Comparison of ENCODE assay signal across 8 mouse cellular contexts in the genomic region with DNA sequence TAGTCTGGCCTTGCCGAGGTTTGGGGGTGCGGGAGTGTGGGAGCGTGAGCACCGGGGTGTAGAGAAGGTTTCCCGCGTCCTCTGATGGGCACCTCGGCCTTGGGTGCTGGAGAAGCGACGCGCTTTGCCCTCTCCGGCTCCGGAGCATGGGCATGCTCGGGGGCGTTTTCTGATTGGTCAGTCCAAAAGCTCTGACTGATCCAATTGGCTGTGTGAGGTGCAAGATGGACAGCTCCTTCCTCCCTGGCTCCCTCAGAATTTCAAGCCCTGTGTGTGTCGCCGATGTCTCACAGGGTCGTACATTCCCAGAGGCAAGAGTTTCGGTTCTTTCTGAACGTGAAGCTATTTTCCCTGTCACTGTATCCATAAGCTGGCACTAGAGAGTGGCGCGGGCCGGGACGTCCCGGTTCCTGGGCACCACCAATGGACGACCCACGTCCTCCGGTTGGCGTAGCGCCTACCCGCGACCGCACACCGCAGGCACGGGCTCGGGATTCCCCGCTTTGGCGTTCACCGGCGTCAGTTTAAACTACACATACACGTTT. TPM values are rescaled to one million over a fixed set of nuclear protein-coding genes. Genes with fewer than 3 reads are reported as not detected.
DNase-seq lines count a peak whose midpoint lies in the region; ATAC-seq and TF ChIP-seq lines count a peak whose summit lies in the region.

No protein-coding gene starts in this region.

- no peak for TF ChIP-seq POLR2A in liver, adult 2 months (IDR thresholded peaks at IDR 0.05; ENCODE audit: extremely low read depth, insufficient read depth, low read length)

- peak; percentile 54 for ATAC-seq in embryonic facial prominence, embryonic 11.5 days (replicated peaks; ENCODE audit: insufficient number of reproducible peaks, low FRiP score, low TSS enrichment, low read depth)
- ATAC-seq in monocyte, adult 5-6 weeks (replicated peaks; ENCODE audit: insufficient number of reproducible peaks, low FRiP score, low TSS enrichment, poor library complexity, severe bottlenecking) = peak; percentile 82

- 2% methylated on average over 40 of the region's 40 CpGs for WGBS in embryonic facial prominence, embryonic 11.5 days
- WGBS in liver, adult 2 months = 14% methylated on average over 40 of the region's 40 CpGs

- TF ChIP-seq CTCF in liver, adult 2 months (IDR thresholded peaks at IDR 0.05; ENCODE audit: low read depth, low read length) = peak; percentile 34; the same call in 1 of the 2 replicates

- peaks cover 2% of the 10 kb centered on the region; the same call in 1 of the 2 replicates for H3K79me2 ChIP-seq in liver, adult 2 months (ENCODE audit: control insufficient read depth, insufficient read depth, low read length)

- H3K4me3 ChIP-seq in embryonic facial prominence, embryonic 11.5 days (ENCODE audit: low read depth, low read length) = peak overlapping the region; percentile 40
- H3K4me3 ChIP-seq in liver, adult 2 months (ENCODE audit: insufficient read depth, low read depth, low read length) = peak overlapping the region; percentile 58

- no peak overlapping the region for H3K27ac ChIP-seq in embryonic facial prominence, embryonic 11.5 days (replicated peaks; ENCODE audit: low read depth, low read length)
- no peak overlapping the region for H3K27ac ChIP-seq in liver, adult 2 months (replicated peaks; ENCODE audit: insufficient read depth, low read depth, low read length)

- peaks cover 5% of the 10 kb centered on the region; the same call in 1 of the 2 replicates for H3K27me3 ChIP-seq in embryonic facial prominence, embryonic 11.5 days (ENCODE audit: control insufficient read depth, insufficient read depth, low read length)
- H3K27me3 ChIP-seq in liver, adult 2 months (ENCODE audit: control insufficient read depth, insufficient read depth, low read length) = 0 out of 2 replicates have a peak, but pooled peaks cover 5% of the 10 kb centered on the region

- H3K36me3 ChIP-seq in embryonic facial prominence, embryonic 11.5 days (replicated peaks; ENCODE audit: control insufficient read depth, insufficient read depth, low read depth, low read length) = no peaks in the 10 kb centered on the region
- H3K36me3 ChIP-seq in liver, adult 2 months (ENCODE audit: control insufficient read depth, insufficient read depth, low read length) = 0 out of 2 replicates have a peak, but pooled peaks cover 2% of the 10 kb centered on the region

- no peaks in the 10 kb centered on the region; the same call in 1 of the 2 replicates for H3K4me1 ChIP-seq in embryonic facial prominence, embryonic 11.5 days (ENCODE audit: control insufficient read depth, insufficient read depth, low read length)
- H3K4me1 ChIP-seq in liver, adult 2 months (ENCODE audit: control insufficient read depth, insufficient read depth, low read length) = peaks cover 3% of the 10 kb centered on the region; the same call in 1 of the 2 replicates

- peak overlapping the region; percentile 82 for H3K4me2 ChIP-seq in embryonic facial prominence, embryonic 11.5 days (ENCODE audit: low read depth, low read length)

- no peaks in the 10 kb centered on the region for H3K9me3 ChIP-seq in embryonic facial prominence, embryonic 11.5 days (replicated peaks; ENCODE audit: control insufficient read depth, low read length)

- peak; percentile 92 for DNase-seq in 3134 (ENCODE audit: extremely low read depth, insufficient read length, low spot score)
- peak; percentile 81 for DNase-seq in adrenal gland, postnatal 25 days
- peak; percentile 84 for DNase-seq in embryonic facial prominence, embryonic 11.5 days (ENCODE audit: low spot score)
- peak; percentile 86 to 91 for DNase-seq in heart, adult 9 months (ENCODE audit: low spot score in 2 of 2)
- peak; percentile 89 for DNase-seq in kidney, adult 9 months
- DNase-seq in liver, adult 2 months (ENCODE audit: extremely low read depth, low read depth, low spot score) = peak; percentile 73
- peak; percentile 88 to 89 for DNase-seq in spleen, postnatal 4 days (ENCODE audit: low spot score in 2 of 2)

- H3K9ac ChIP-seq in embryonic facial prominence, embryonic 11.5 days (replicated peaks; ENCODE audit: low read length) = peak overlapping the region; percentile 34; the same call in 1 of the 2 replicates
- peak overlapping the region; percentile 29 for H3K9ac ChIP-seq in liver, adult 2 months (ENCODE audit: low read depth, low read length)

RNA-seq across cellular contexts. Expression of a gene that starts 5.5 kb away (rescaled TPM):
- 21.2 and 25.6 TPM in 2 replicates for total RNA-seq in adrenal gland, postnatal 25 days (2021)
- polyA plus RNA-seq in embryonic facial prominence, embryonic 11.5 days (2014; fragmentation: Nextera tagmentation; extraction: Ambion mirVana) = 33.0 and 35.0 TPM in 2 replicates
- 7.8 and 8.1 TPM in 2 replicates for total RNA-seq in liver, adult 2 months (2014; rRNA removed)
- polyA plus RNA-seq in liver, adult 2 months (2012; rRNA removed) = 2.0 and 2.7 TPM in 2 replicates
- 35.6 to 52.4 TPM (median 42.1 TPM) in 3 replicates for total RNA-seq in monocyte, adult 5-6 weeks (2017)

RNA-seq across cellular contexts. Expression of a gene that starts 5.5 kb away (rescaled TPM):
- total RNA-seq in adrenal gland, postnatal 25 days (2021) = 0.21 TPM in 1 of 2 replicates, not detected in the other
- 0.14 and 0.39 TPM in 2 replicates for polyA plus RNA-seq in embryonic facial prominence, embryonic 11.5 days (2014; fragmentation: Nextera tagmentation; extraction: Ambion mirVana)
- under 0.01 TPM in 1 of 2 replicates, not detected in the other for total RNA-seq in liver, adult 2 months (2014; rRNA removed)
- 0.04 TPM in 2 replicates for polyA plus RNA-seq in liver, adult 2 months (2012; rRNA removed)
- total RNA-seq in monocyte, adult 5-6 weeks (2017) = 0.29 TPM in 1 of 3 replicates, not detected in the others

RNA-seq across cellular contexts. Expression of a gene that starts 11.3 kb away (rescaled TPM):
- 8.5 and 9.6 TPM in 2 replicates for total RNA-seq in adrenal gland, postnatal 25 days (2021)
- 45.1 and 52.2 TPM in 2 replicates for polyA plus RNA-seq in embryonic facial prominence, embryonic 11.5 days (2014; fragmentation: Nextera tagmentation; extraction: Ambion mirVana)
- total RNA-seq in liver, adult 2 months (2014; rRNA removed) = 0.37 and 1.1 TPM in 2 replicates
- not detected in 2 replicates for polyA plus RNA-seq in liver, adult 2 months (2012; rRNA removed)
- total RNA-seq in monocyte, adult 5-6 weeks (2017) = 1.7 TPM in 2 of 3 replicates, not detected in the other

RNA-seq across cellular contexts. Expression of a gene that starts 17.9 kb away (rescaled TPM):
- total RNA-seq in adrenal gland, postnatal 25 days (2021) = 30.0 and 30.1 TPM in 2 replicates
- polyA plus RNA-seq in embryonic facial prominence, embryonic 11.5 days (2014; fragmentation: Nextera tagmentation; extraction: Ambion mirVana) = 15.0 and 18.4 TPM in 2 replicates
- total RNA-seq in liver, adult 2 months (2014; rRNA removed) = 12.4 and 13.4 TPM in 2 replicates
- 14.4 and 22.4 TPM in 2 replicates for polyA plus RNA-seq in liver, adult 2 months (2012; rRNA removed)
- total RNA-seq in monocyte, adult 5-6 weeks (2017) = 32.0 to 47.3 TPM (median 32.7 TPM) in 3 replicates

RNA-seq across cellular contexts. Expression of a gene that starts 21.3 kb away (rescaled TPM):
- total RNA-seq in adrenal gland, postnatal 25 days (2021) = 154 and 161 TPM in 2 replicates
- 315 and 331 TPM in 2 replicates for polyA plus RNA-seq in embryonic facial prominence, embryonic 11.5 days (2014; fragmentation: Nextera tagmentation; extraction: Ambion mirVana)
- 63.7 and 78.6 TPM in 2 replicates for total RNA-seq in liver, adult 2 months (2014; rRNA removed)
- polyA plus RNA-seq in liver, adult 2 months (2012; rRNA removed) = 122 and 134 TPM in 2 replicates
- total RNA-seq in monocyte, adult 5-6 weeks (2017) = 42.2 to 79.7 TPM (median 47.8 TPM) in 3 replicates
